Mouse (Mus musculus): Measurements from ENCODE around the gene 1700034J05Rik. TPM values are rescaled to one million over a fixed set of nuclear protein-coding genes. Genes with fewer than 3 reads are reported as not detected.

Gene 1700034J05Rik
- polyA plus RNA-seq, 1 experiment from 2014 or later: 0.08 TPM

DNA sequence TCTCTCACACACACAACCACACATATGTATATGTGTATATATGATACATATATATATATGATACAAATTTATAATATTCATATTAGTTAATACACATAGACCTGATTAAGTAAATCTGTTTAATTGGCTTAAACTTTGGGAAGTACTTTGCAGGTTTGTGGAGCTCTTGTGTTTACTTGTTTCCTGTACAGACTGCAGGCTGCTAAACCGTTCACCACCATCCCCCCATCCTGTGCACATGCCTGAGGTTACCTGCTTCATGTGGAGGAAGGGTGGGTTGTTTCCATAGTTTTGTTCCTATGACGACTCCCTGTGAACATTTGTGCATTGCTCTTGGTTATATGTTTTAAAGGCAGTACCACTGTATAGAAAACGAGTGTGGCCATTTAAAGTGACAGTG, 17.1 kb upstream of the 1700034J05Rik start:
- Histone ChIP-seq H3K4me3 (ENCODE audit: low read depth, low read length) (no peak overlapping the region), H3K27ac (ENCODE audit: low read depth, low read length) (no peak overlapping the region), H3K9me3 (ENCODE audit: control insufficient read depth, low read length) (no peaks in the 10 kb centered on the region), H3K4me2 (no peak overlapping the region), H3K9ac (ENCODE audit: low read depth, low read length) (no peak overlapping the region), H3K36me3 (ENCODE audit: control insufficient read depth, insufficient read depth, low read length) (no peaks in the 10 kb centered on the region), H3K4me1 (replicated peaks; ENCODE audit: control insufficient read depth, insufficient read depth, low read length) (peaks cover 2% of the 10 kb centered on the region; the same call in 1 of the 2 replicates), H3K27me3 (replicated peaks; ENCODE audit: control insufficient read depth, insufficient read depth, low read length) (no peaks in the 10 kb centered on the region)
- no peak for DNase-seq (ENCODE audit: low spot score)
- 65% methylated on average over 3 of the region's 3 CpGs for WGBS
- no peak for ATAC-seq (replicated peaks; ENCODE audit: low FRiP score)

DNA sequence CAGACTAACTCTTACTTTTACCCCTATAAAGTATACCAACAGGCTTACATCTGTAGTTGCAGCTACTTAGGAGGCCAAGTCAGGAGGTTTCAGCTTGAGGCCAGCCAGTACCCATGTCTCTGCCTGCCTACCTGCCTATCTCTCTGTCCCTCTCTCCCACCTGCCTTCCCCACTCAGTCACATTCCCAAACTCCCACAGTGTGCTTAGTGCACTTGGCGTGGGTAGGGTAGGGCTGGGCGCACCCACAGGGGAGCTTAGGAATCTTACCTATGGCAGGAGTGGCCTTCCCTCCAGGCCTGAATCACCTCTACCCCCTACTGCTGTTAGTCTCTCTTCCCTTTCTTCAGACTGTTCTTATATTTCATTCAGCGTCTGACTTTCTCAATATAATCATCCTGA, 16.6 kb upstream of the 1700034J05Rik start:
- Histone ChIP-seq H3K36me3 (ENCODE audit: control insufficient read depth, insufficient read depth, low read length) (no peaks in the 10 kb centered on the region), H3K27me3 (replicated peaks; ENCODE audit: control insufficient read depth, insufficient read depth, low read length) (no peaks in the 10 kb centered on the region), H3K4me3 (ENCODE audit: low read depth, low read length) (no peak overlapping the region), H3K4me1 (replicated peaks; ENCODE audit: control insufficient read depth, insufficient read depth, low read length) (peaks cover 6% of the 10 kb centered on the region; the same call in 1 of the 2 replicates), H3K27ac (ENCODE audit: low read depth, low read length) (no peak overlapping the region), H3K9ac (ENCODE audit: low read depth, low read length) (no peak overlapping the region), H3K9me3 (ENCODE audit: control insufficient read depth, low read length) (no peaks in the 10 kb centered on the region), H3K4me2 (no peak overlapping the region)
- ATAC-seq (replicated peaks; ENCODE audit: low FRiP score) (no peak), DNase-seq (ENCODE audit: low spot score) (no peak)
- WGBS: 77% methylated on average over 3 of the region's 3 CpGs

DNA sequence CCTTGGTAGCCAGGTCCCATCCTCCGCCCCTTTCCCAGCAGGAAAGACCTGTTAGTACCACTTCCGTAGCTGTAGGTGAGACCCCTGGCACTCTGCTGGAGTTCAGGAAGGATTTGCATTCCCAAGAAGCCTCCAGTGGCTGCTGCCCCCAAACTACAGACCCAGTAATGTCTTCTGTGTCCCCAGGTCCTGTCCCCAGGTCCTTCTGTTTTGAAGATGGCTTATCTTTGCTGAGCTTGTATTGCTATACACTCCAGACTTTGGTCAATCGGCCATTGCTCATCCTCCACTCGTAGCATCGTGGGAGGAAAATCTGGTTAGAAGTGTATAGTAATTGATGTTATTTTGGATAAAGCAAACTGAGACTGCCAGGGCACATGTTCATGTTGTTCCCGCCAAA, 13.6 kb upstream of the 1700034J05Rik start:
- H3K9ac ChIP-seq (ENCODE audit: low read depth, low read length): no peak overlapping the region
- ATAC-seq (replicated peaks; ENCODE audit: low FRiP score) (no peak), DNase-seq (ENCODE audit: low spot score) (no peak)
- no peaks in the 10 kb centered on the region for H3K9me3 ChIP-seq (ENCODE audit: control insufficient read depth, low read length)
- H3K4me2 ChIP-seq: no peak overlapping the region
- H3K4me3 ChIP-seq (ENCODE audit: low read depth, low read length): no peak overlapping the region
- no peaks in the 10 kb centered on the region for H3K27me3 ChIP-seq (replicated peaks; ENCODE audit: control insufficient read depth, insufficient read depth, low read length)
- H3K36me3 ChIP-seq (ENCODE audit: control insufficient read depth, insufficient read depth, low read length): no peaks in the 10 kb centered on the region
- H3K27ac ChIP-seq (ENCODE audit: low read depth, low read length): no peak overlapping the region
- H3K4me1 ChIP-seq (replicated peaks; ENCODE audit: control insufficient read depth, insufficient read depth, low read length): peaks cover 6% of the 10 kb centered on the region; the same call in 1 of the 2 replicates
- 79% methylated on average over 6 of the region's 6 CpGs for WGBS

DNA sequence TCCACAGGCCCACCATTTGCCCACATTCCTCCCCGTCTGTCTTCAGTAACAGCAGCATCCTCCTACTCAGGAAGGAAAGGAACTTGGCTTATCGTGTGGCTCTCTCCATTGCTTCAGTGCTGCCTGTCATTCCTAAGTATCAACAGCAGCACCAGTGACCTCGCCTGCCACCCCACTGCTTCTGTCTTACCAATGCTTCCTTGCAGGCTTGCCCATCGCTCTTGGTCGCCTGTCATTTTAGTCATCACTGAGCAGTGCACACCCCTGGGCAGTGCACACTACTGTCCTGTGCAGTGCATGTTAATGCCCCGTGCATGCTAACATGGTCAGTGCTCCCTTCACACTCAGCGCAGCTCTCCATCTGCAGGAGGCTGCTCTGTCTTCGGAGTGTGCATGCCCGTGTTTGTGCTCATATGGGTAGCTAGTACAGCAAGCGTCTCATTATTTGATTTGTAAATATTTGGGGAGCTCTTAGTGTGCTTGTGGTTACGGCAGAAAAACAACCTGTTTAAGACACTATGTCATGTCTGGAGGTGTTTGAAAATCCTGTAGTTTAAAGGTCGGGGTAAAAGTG, 12.3 kb upstream of the 1700034J05Rik start:
- Histone ChIP-seq H3K4me1 (replicated peaks; ENCODE audit: control insufficient read depth, insufficient read depth, low read length) (peaks cover 18% of the 10 kb centered on the region), H3K27ac (ENCODE audit: low read depth, low read length) (no peak overlapping the region), H3K27me3 (replicated peaks; ENCODE audit: control insufficient read depth, insufficient read depth, low read length) (no peaks in the 10 kb centered on the region), H3K4me2 (no peak overlapping the region), H3K36me3 (ENCODE audit: control insufficient read depth, insufficient read depth, low read length) (no peaks in the 10 kb centered on the region), H3K9ac (ENCODE audit: low read depth, low read length) (no peak overlapping the region), H3K9me3 (ENCODE audit: control insufficient read depth, low read length) (no peaks in the 10 kb centered on the region), H3K4me3 (ENCODE audit: low read depth, low read length) (no peak overlapping the region)
- WGBS: 57% methylated on average over 12 of the region's 12 CpGs
- no peak for DNase-seq (ENCODE audit: low spot score)
- no peak for ATAC-seq (replicated peaks; ENCODE audit: low FRiP score)

DNA sequence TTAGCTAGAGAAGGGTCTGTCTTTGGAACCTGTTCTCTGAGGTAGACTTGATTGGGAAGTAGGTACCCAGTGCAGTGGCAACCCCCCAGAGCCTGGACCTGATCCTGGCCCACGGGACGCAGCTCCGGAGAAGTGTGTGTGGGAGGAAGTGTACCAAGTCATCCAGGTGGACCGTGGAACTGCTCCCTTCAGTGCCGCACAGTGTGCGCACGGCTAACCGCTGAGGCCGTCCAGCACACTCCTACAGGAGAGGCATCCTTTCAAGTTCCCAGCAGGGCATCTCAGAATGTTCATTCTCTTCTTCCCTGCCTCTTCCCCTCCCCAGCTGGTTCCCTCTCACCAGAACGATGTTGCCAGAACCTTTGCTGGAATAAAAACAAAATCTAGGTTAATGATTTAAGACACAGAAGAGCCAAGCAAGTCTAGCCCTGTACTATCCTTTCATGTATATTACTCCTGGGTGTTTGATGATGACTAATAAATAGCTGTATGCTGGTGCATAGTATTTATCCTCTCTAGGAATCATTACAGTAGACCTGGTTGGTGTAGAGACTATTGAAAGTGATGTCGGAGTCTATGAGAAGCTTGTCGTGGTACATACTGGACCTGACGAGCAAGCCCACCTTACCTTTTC, 11.0 kb upstream of the 1700034J05Rik start:
- 92% methylated on average over 13 of the region's 13 CpGs for WGBS
- ATAC-seq (replicated peaks; ENCODE audit: low FRiP score): no peak
- H3K27ac ChIP-seq (ENCODE audit: low read depth, low read length): no peak overlapping the region

DNA sequence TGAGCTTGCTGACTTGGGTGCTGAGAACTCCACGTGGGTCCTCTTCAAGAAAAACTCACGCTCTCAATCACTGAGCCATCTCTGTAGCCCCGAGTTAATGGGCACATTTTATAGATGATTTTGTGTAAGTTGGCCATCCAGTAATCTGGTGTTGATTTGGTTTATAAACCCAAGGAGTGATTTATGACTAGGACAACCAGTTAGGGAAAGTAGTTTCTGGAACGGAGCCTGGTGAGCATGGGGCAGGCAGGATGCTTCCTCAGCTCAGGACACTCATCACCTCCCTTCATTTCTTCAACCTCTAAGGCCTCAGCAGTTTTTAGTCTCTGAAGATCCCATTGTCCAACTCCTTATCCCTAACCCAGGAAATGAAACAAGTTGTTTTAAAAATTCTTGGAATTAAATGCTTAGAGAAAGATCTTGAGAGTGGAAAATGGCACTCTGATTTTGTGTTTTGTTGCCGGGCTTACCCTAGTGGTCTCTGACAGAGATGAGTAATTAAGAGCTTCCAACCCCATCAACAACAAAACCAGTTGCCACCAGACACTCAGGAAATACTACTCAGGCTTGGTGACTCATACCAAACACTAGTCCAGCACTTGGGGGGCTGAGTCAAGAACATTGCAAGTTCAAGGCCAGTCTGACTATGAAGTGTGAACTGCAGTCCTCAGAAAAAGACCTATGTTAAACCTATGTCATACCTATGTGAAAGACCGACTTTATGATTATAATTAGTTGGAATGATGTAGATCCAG, 9.4 kb upstream of the 1700034J05Rik start:
- Histone ChIP-seq H3K4me1 (replicated peaks; ENCODE audit: control insufficient read depth, insufficient read depth, low read length) (peaks cover 27% of the 10 kb centered on the region), H3K36me3 (ENCODE audit: control insufficient read depth, insufficient read depth, low read length) (no peaks in the 10 kb centered on the region), H3K4me3 (ENCODE audit: low read depth, low read length) (no peak overlapping the region), H3K9ac (ENCODE audit: low read depth, low read length) (no peak overlapping the region), H3K9me3 (ENCODE audit: control insufficient read depth, low read length) (no peaks in the 10 kb centered on the region), H3K4me2 (no peak overlapping the region), H3K27me3 (replicated peaks; ENCODE audit: control insufficient read depth, insufficient read depth, low read length) (no peaks in the 10 kb centered on the region), H3K27ac (ENCODE audit: low read depth, low read length) (no peak overlapping the region)
- WGBS: 79% methylated on average over 6 of the region's 6 CpGs
- ATAC-seq (replicated peaks; ENCODE audit: low FRiP score) (no peak), DNase-seq (ENCODE audit: low spot score) (no peak)

More for the DNA sequence above, 11.0 kb upstream of the 1700034J05Rik start:
- H3K4me1 ChIP-seq (replicated peaks; ENCODE audit: control insufficient read depth, insufficient read depth, low read length): peaks cover 27% of the 10 kb centered on the region
- H3K4me2 ChIP-seq: no peak overlapping the region
- H3K4me3 ChIP-seq (ENCODE audit: low read depth, low read length): no peak overlapping the region
- no peaks in the 10 kb centered on the region for H3K9me3 ChIP-seq (ENCODE audit: control insufficient read depth, low read length)
- H3K36me3 ChIP-seq (ENCODE audit: control insufficient read depth, insufficient read depth, low read length): no peaks in the 10 kb centered on the region
- no peak for DNase-seq (ENCODE audit: low spot score)
- no peak overlapping the region for H3K9ac ChIP-seq (ENCODE audit: low read depth, low read length)
- H3K27me3 ChIP-seq (replicated peaks; ENCODE audit: control insufficient read depth, insufficient read depth, low read length): no peaks in the 10 kb centered on the region

DNA sequence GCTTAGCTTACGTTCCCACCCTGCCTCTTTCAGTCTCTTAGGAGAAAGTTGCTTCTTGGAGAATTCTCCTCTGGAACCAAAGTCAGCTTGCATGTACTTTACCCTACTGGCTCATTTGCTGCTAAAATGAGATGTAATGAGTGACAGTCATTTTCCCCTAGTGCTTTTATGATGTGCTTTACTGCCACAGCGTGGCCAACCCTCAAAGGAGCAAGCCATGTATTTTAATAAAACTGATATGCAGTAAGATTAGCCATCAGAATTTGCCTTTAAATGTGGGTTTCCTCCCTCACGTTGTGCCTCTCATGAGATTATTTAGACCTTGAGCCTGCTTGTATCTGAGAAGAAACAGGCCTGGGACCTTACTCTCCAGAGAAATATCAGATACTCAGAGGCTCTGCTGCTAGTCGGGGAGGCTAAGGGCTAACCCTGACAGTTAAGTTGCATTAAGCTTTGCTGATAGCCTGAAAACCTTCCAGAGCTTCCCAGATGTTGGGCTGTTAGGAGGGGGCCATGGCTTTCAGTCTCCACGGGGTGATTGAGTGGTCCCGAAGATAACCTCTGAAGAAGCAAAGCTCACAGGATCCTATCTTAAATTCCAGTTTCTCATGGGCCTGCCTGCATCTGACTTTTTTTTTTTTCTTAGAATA, 7.7 kb upstream of the 1700034J05Rik start:
- Histone ChIP-seq H3K4me1 (replicated peaks; ENCODE audit: control insufficient read depth, insufficient read depth, low read length) (peaks cover 27% of the 10 kb centered on the region), H3K4me2 (peak overlapping the region; percentile 21; the same call in 1 of the 2 replicates), H3K4me3 (ENCODE audit: low read depth, low read length) (no peak overlapping the region), H3K27ac (ENCODE audit: low read depth, low read length) (peak overlapping the region; percentile 74), H3K9me3 (ENCODE audit: control insufficient read depth, low read length) (no peaks in the 10 kb centered on the region), H3K9ac (ENCODE audit: low read depth, low read length) (0 out of 2 replicates have a peak overlapping the region, but pooled peaks have one; percentile 5), H3K36me3 (ENCODE audit: control insufficient read depth, insufficient read depth, low read length) (no peaks in the 10 kb centered on the region), H3K27me3 (replicated peaks; ENCODE audit: control insufficient read depth, insufficient read depth, low read length) (no peaks in the 10 kb centered on the region)
- WGBS: 27% methylated on average over 6 of the region's 6 CpGs
- ATAC-seq (replicated peaks; ENCODE audit: low FRiP score): peak; percentile 87
- no peak for DNase-seq (ENCODE audit: low spot score)

DNA sequence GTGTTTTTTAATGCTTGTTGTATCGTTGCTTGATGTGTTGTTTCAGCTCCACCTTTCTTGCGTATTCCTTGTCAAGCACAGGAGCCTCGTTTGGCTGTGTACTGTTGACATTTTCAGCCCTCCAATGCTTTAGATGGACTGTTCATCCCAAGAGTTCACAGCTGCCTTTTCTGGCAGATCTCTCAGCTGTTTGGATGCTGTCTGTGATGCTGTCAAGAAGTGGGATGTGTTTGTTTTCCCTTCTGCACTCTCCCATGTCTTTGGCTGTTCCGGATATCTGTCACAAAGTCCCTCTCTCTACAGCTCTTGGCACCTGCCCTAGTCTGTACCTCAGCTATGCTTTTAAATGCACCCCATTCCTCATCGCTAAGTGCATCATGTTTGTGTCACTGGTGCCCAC, 6.7 kb upstream of the 1700034J05Rik start:
- 70% methylated on average over 5 of the region's 5 CpGs for WGBS
- no peak overlapping the region for H3K27ac ChIP-seq (ENCODE audit: low read depth, low read length)
- H3K4me1 ChIP-seq (replicated peaks; ENCODE audit: control insufficient read depth, insufficient read depth, low read length): peaks cover 21% of the 10 kb centered on the region
- no peaks in the 10 kb centered on the region for H3K36me3 ChIP-seq (ENCODE audit: control insufficient read depth, insufficient read depth, low read length)
- DNase-seq (ENCODE audit: low spot score) (no peak), ATAC-seq (replicated peaks; ENCODE audit: low FRiP score) (no peak)
- no peak overlapping the region for H3K4me2 ChIP-seq
- H3K4me3 ChIP-seq (ENCODE audit: low read depth, low read length): no peak overlapping the region
- H3K9me3 ChIP-seq (ENCODE audit: control insufficient read depth, low read length): no peaks in the 10 kb centered on the region
- H3K27me3 ChIP-seq (replicated peaks; ENCODE audit: control insufficient read depth, insufficient read depth, low read length): no peaks in the 10 kb centered on the region
- H3K9ac ChIP-seq (ENCODE audit: low read depth, low read length): no peak overlapping the region

Measured in liver, embryonic 11.5 days (tissue).